Mouse (Mus musculus) left cerebral cortex, postnatal 25 days (tissue): ENCODE results near the gene Prph2. TPM values are rescaled to one million over a fixed set of nuclear protein-coding genes. Genes with fewer than 3 reads are reported as not detected.
A peak's percentile ranks its signal among the peaks of the same experiment; 100 is the strongest.

ENCODE experiments used
- DNase-seq, 2 experiments: peaks; one replicate each; pipeline ENCODE4 v3.0.0; 2022; ENCODE audit warnings: low spot score in 2 of 2, mixed read lengths in 1 of 2
- intact Hi-C: fragments of 180-260 bp; cut with DNase I; formaldehyde crosslinking; loops from one replicate; pipeline ENCODE4 v1.15.1; 2025
- total RNA-seq, 2 experiments: library from RNA; stranded (reverse); gene quantifications; 2 replicates each; pipeline ENCODE4 v1.2.3; 2021

Prph2 gene
- total RNA-seq, 2 experiments from 2014 or later = not detected

DNA sequence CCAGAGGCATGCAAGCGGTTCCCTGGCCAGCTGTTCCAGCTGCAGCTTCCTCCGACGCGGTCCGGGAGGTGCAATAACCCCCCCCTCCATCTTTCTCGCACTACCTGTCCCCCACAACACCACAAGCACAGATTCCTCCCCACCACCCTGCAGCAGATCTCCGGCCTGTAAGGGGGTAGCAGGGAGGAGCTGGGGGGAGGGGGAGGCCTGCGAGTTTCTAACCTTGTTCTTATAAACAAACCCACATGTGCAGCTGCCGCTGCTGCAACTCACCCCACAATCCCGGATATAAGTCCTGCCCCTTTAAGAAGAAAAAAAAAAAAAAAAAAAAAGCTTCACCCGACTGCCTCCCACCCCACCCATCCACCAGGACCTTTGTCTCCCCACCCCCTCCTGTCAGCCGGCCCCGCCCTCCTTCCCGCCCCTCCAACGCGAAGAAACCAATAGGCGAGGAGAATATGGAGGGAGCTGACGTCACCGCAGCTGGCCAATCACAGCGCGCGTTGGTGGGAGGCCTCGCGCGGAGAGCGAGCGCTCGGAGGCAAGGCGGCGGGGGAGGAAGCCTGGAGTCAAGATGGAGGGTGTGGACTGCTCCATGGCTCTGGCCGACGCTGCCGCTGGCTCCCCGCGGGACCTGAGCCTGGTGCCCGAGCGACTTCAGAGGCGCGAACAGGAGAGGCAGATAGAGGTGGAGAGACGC lies 20.0 kb upstream of the Prph2 start, which contains the start of gene Tbcc:
Gene Tbcc, plus strand, starts transcription at position 569 of the 700 bp plus-strand sequence.
- intact Hi-C loops = loop anchor here (1.0 to 5.0 kb wide), 3 partner anchors 33 to 107 kb away; partner anchors contain the start of gene Rpl7l1
- peak; percentile 96 to 99 for DNase-seq

DNA sequence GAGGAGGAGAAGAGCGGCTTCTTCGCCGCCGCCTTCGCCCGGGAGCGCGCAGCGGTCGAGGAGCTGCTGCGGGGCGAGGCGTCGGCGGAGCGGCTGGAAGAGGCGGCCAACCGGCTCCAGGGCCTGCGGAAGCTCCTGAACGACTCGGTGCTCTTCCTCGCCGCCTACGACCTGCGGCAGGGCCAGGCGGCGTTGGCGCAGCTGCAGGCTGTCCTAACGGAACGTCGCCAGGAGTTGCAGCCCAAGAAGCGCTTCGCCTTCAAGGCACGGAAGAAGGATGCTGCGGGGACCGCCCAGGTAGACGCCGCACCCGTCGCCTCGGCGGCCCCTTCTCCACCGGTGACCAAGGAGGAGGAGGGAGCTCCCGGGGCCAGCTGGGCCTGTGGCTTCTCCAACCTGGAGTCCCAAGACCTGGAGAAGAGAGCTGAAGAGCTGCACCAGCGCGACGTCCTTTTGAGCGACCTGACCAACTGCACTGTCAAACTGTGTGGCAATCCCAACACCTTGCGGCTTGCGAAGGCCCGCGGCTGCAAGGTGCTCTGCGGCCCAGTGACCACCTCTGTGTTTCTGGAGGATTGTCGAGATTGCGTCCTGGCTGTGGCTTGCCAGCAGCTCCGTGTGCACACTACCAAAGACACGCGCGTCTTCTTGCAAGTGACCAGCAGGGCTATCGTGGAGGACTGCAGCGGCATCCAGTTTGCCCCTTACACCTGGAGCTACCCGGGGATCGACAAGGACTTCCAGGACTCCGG lies 19.2 kb upstream of the Prph2 start:
- intact Hi-C loops = loop anchor here (1.0 to 5.0 kb wide), 3 partner anchors 34 to 108 kb away; partner anchors contain the start of gene Rpl7l1
- DNase-seq = peak in 1 of 2 experiments; percentile 71

GRCm38 (mm10) chr17:46895426-46895825 lies 14.8 kb upstream of the Prph2 start:
- no peak for DNase-seq
- intact Hi-C loops = no loop called here

GRCm38 (mm10) chr17:46897221-46897950 lies 12.9 kb upstream of the Prph2 start:
- intact Hi-C loops = no loop called here
- DNase-seq = no peak

DNA sequence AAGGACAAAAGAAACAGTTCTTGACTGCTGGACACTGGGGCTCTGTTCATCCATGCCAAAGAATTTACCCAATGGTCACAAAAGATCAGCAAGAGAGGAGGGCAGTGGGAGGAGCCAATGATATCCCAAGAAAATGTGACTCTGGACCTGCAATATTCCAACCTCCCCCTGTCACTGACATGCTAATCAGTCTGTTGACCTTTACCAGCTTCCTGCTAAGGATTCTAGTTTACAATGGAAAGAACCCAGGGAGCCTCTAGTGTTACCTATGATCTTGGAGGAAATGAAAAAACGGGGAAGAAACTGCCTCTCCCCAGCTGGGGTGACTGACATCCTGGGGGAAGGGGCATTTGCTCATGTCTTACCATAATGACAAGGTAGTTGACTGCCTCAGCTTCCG lies 9.3 kb upstream of the Prph2 start:
- intact Hi-C loops = no loop called here
- DNase-seq = no peak

- DNase-seq = peak; percentile 66 to 81
- intact Hi-C loops = no loop called here
Observed at GRCm38 (mm10) chr17:46903876-46904490, 6.3 kb upstream of the Prph2 start.

DNA sequence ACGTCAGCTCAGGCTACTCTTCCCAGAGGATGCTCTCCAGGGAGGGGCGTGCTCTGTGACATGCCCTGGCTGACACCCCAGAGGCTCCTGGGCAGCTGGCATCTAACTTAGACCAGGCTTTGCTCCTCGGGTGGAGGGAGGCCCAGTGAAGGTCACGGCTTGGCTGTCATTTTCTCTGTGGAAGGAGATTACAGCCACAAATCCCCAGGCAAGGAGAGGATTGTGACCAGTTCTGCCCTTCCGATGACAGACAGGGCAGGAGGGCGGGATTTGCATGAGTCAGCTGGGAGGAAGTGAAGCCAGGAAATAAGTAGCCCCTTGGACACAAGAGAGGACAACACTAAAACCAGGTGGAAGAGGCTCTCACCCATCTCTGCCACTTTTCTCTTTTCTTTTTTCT lies 2.1 kb downstream of the Prph2 start:
- no peak for DNase-seq
- intact Hi-C loops = no loop called here

DNA sequence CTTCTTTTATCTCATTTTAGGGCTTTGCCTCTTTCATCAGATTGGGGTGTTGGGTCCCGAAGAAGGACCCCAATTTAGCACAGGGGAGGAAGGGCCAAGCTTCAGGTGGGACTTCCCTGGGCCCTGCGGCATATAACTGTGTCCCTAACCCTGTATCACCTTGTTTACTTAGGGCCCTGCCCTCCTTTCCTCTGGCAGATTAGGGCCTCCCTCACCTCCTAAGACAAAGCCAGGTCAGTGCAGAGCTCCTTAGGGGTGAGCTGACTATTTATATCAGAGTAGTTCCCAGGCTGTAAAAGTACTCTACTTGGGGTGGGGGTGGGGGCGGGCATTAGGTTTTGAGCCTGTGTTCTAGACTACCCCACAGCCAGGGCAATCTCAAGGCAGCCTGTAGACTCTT lies 4.9 kb downstream of the Prph2 start:
- intact Hi-C loops = no loop called here
- DNase-seq = no peak

- intact Hi-C loops = no loop called here
- DNase-seq = no peak
Observed at GRCm38 (mm10) chr17:46918951-46919350, 8.7 kb downstream of the Prph2 start.

GRCm38 (mm10) chr17:46920855-46921254 lies 10.6 kb downstream of the Prph2 start:
- no peak for DNase-seq
- intact Hi-C loops = no loop called here

GRCm38 (mm10) chr17:46926192-46926591 lies 15.9 kb downstream of the Prph2 start:
- intact Hi-C loops = no loop called here
- no peak for DNase-seq

GRCm38 (mm10) chr17:46926941-46927340 lies 16.7 kb downstream of the Prph2 start:
- DNase-seq = no peak
- intact Hi-C loops = no loop called here

- peak; percentile 21 to 85 for DNase-seq
- intact Hi-C loops = no loop called here
Observed at GRCm38 (mm10) chr17:46927781-46928180, 17.5 kb downstream of the Prph2 start.

DNA sequence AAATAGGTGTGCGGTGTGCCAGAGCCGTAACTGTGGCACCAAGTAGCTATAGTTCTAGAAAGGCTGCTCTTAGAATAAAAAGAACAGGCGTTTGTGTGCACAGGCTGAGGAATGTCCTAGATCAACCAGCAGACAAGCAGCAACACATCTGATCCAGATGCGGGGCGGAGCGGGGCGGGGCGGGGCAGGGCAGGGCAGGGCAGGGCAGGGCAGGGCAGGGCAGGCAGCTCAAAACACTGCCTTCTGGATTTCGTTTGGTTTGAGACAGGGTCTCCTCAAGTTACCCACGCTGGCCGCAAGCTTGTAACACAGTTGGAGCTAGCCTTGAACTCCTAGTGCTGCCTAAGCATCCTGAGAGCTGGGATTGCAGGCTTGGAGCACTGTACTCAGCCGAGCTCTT lies 19.0 kb downstream of the Prph2 start:
- no peak for DNase-seq
- intact Hi-C loops = no loop called here

- DNase-seq = no peak
- intact Hi-C loops = loop anchor here (5.0 kb wide), 1 partner anchor 38 kb away; the partner anchor contains the start of gene Tbcc
Observed at GRCm38 (mm10) chr17:46929897-46930296, 19.6 kb downstream of the Prph2 start.

DNA sequence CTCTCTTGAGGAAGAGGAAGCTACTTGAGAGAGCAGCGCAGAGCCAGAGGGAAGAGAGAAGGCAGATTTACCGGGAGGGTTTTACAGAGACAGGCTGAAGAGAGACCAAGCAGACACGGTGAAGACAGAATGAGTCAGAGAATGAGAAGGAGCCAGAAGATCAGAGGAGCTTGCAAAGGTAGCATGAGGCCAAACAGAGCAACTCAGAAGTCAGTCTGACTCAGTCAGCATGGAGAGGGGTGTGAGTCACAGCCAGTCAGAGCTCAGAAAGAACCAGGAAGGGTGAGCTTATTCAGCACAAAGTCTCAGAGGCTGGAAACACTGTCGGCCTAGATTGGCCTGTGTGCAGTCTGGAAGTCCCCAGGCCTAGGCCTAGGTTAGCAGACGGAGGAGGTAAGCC lies 22.7 kb downstream of the Prph2 start:
- peak; percentile 26 to 78 for DNase-seq
- intact Hi-C loops = loop anchor here (5.0 kb wide), 1 partner anchor 41 kb away; the partner anchor contains the start of gene Tbcc

- DNase-seq = peak; percentile 54 to 73
- intact Hi-C loops = loop anchor here (5.0 kb wide), 1 partner anchor 41 kb away; the partner anchor contains the start of gene Tbcc
Observed at GRCm38 (mm10) chr17:46933557-46934348, 23.5 kb downstream of the Prph2 start.

GRCm38 (mm10) chr17:46940461-46940860 lies 30.2 kb downstream of the Prph2 start:
- intact Hi-C loops = no loop called here

GRCm38 (mm10) chr17:46942421-46942820 lies 32.2 kb downstream of the Prph2 start:
- intact Hi-C loops = no loop called here
- DNase-seq = no peak

More at GRCm38 (mm10) chr17:46940461-46940860, 30.2 kb downstream of the Prph2 start:
- DNase-seq = no peak
